Mouse (Mus musculus) myocyte (in vitro differentiated cells): Measurements from ENCODE around the gene Chst8. TPM values are rescaled to one million over a fixed set of nuclear protein-coding genes. Genes with fewer than 3 reads are reported as not detected.

Source experiments
- H3K27me3 ChIP-seq: one replicate; pipeline ENCODE4 v1.6.1; 2011; ENCODE audit not compliant: control insufficient read depth, insufficient read depth, insufficient read length
- H3K36me3 ChIP-seq: one replicate; pipeline ENCODE4 v1.6.1; 2011; ENCODE audit not compliant: control insufficient read depth, insufficient read depth
- H3K4me2 ChIP-seq: one replicate; pipeline ENCODE4 v1.6.1; 2011; ENCODE audit warnings: low read depth, control low read depth
- H3K4me3 ChIP-seq: one replicate; pipeline ENCODE4 v1.5.1; 2011; ENCODE audit warnings: mild to moderate bottlenecking, control low read depth, moderate library complexity
- H3K79me2 ChIP-seq: one replicate; pipeline ENCODE4 v1.6.1; 2011; ENCODE audit not compliant: control insufficient read depth, insufficient read depth
- H3ac ChIP-seq: one replicate; pipeline ENCODE4 v1.6.1; 2011; ENCODE audit not compliant: control insufficient read depth, insufficient read length
- CEBPB ChIP-seq: IDR thresholded peaks from 2 replicates; pipeline ENCODE4 v1.6.1; 2011; ENCODE audit warnings: mild to moderate bottlenecking, moderate library complexity; ENCODE audit not compliant: poor library complexity, insufficient read depth, severe bottlenecking
- E2F4 ChIP-seq: IDR thresholded peaks from one replicate; pipeline ENCODE4 v1.6.1; 2011; ENCODE audit warnings: mild to moderate bottlenecking, control low read depth, moderate library complexity; ENCODE audit not compliant: insufficient read depth
- MAX ChIP-seq: IDR thresholded peaks from one replicate; pipeline ENCODE4 v1.6.1; 2011; ENCODE audit warnings: low read depth, mild to moderate bottlenecking, control low read depth
- MYOD1 ChIP-seq, 3 experiments: IDR thresholded peaks; one replicate each; pipeline ENCODE4 v1.6.1; 2011; ENCODE audit warnings: control low read depth in 2 of 3, low read depth in 2 of 3, mild to moderate bottlenecking in 2 of 3, moderate library complexity in 1 of 3; ENCODE audit not compliant: insufficient read length in 2 of 3, control insufficient read depth in 1 of 3
- MYOG ChIP-seq, 3 experiments: IDR thresholded peaks; one replicate each; pipeline ENCODE4 v1.6.1; 2011; ENCODE audit warnings: control low read depth in 2 of 3, low read depth in 2 of 3, mild to moderate bottlenecking in 2 of 3; ENCODE audit not compliant: insufficient read length in 2 of 3, control insufficient read depth in 1 of 3, insufficient read depth in 1 of 3
- POLR2A ChIP-seq: IDR thresholded peaks from one replicate; pipeline ENCODE4 v1.6.1; 2011; ENCODE audit warnings: low read depth, mild to moderate bottlenecking, control low read depth, moderate library complexity; ENCODE audit not compliant: insufficient read length
- POLR2AphosphoS2 ChIP-seq: IDR thresholded peaks from one replicate; pipeline ENCODE4 v1.6.1; 2011; ENCODE audit warnings: low read depth, control low read depth; ENCODE audit not compliant: insufficient read length
- REST ChIP-seq: IDR thresholded peaks from one replicate; pipeline ENCODE4 v1.6.1; 2011; ENCODE audit warnings: mild to moderate bottlenecking, control low read depth, moderate library complexity; ENCODE audit not compliant: insufficient read depth, insufficient read length
- SRF ChIP-seq: IDR thresholded peaks from one replicate; pipeline ENCODE4 v1.6.1; 2011; ENCODE audit warnings: low read depth; ENCODE audit not compliant: control insufficient read depth, insufficient read length
- TCF12 ChIP-seq: IDR thresholded peaks from one replicate; pipeline ENCODE4 v1.6.1; 2011; ENCODE audit warnings: mild to moderate bottlenecking, control low read depth; ENCODE audit not compliant: poor library complexity, insufficient read depth, severe bottlenecking
- TCF3 ChIP-seq: IDR thresholded peaks from one replicate; pipeline ENCODE4 v1.6.1; 2011; ENCODE audit warnings: low read depth, control low read depth; ENCODE audit not compliant: insufficient read length
- USF1 ChIP-seq: IDR thresholded peaks from one replicate; pipeline ENCODE4 v1.6.1; 2011; ENCODE audit warnings: low read depth, mild to moderate bottlenecking, control low read depth, moderate library complexity
- polyA plus RNA-seq: library from polyadenylated mRNA; unstranded; fragments of >200 nt; fragmentation: generic; extraction: Trizol; gene quantifications from one replicate; pipeline ENCODE4 v1.2.1, GENCODE M21; 2012; ENCODE audit warnings: missing spikeins

The Chst8 gene
- polyA plus RNA-seq, 1 experiment: not detected

DNA sequence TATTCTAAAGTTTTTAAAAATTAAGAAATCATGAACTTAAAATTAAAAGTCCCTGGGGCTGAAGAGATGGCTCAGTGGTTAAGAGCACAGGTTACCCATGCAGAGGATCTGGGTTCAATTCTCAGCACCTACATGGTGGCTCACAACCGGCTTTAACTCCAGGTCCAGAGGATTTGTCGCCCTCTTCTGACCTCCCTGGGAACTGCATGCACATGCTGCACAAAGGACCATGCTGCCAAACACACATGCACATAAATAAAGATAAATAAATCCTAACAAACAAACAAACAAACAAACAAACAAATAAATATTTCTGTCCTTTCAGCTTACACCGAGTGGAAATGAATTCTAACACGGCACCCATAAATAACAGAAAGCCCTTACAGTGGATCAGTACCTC lies 55.0 kb downstream of the Chst8 start:
- Histone ChIP-seq H3K4me2 (no peak overlapping the region), H3K27me3 (peaks cover 12% of the 10 kb centered on the region), H3K36me3 (no peaks in the 10 kb centered on the region), H3K79me2 (no peaks in the 10 kb centered on the region), H3ac (no peak overlapping the region), H3K4me3 (no peak overlapping the region)
- no peak for TF ChIP-seq TCF3
- no peak for TF ChIP-seq POLR2AphosphoS2

DNA sequence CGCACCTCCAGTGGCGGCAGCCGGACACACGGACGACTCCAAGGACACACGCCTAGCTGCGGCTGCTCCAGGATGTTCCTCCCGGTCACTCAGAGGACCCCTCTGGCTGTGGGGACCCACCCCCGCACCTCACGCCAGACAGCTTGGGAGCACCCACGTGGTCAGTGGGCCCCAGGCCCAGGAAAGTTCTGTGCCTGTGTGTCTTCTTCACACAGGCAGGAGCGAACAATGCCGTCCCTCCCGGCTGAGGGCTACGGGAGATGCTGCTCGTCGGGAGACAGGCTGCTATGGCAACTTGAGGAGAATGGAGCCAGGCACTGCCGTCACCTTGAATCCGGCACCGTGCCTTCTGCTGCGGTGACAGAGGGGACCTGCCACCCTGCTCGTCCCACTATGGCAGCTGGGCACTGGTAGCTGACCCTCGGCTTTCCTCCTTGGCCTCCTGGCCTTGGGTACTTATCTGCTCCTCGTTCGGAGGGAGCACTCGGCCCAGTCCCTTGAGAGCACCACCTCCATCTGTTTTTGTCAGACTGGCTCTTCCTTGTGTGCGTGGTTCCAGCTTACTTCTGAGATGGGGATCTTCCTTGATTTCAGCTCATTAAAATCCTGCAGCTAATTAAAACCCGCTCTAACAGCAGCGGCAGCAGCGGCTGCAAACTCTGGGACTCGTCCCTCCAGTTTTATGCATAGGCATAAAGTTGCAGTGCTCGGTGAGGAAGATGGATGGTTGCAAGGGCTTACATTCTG lies 59.2 kb downstream of the Chst8 start:
- Histone ChIP-seq H3K79me2 (no peaks in the 10 kb centered on the region), H3K36me3 (no peaks in the 10 kb centered on the region), H3K4me3 (no peak overlapping the region), H3ac (no peak overlapping the region), H3K27me3 (peaks cover 12% of the 10 kb centered on the region), H3K4me2 (no peak overlapping the region)
- TF ChIP-seq E2F4 (no peak), TCF12 (no peak), USF1 (no peak)

DNA sequence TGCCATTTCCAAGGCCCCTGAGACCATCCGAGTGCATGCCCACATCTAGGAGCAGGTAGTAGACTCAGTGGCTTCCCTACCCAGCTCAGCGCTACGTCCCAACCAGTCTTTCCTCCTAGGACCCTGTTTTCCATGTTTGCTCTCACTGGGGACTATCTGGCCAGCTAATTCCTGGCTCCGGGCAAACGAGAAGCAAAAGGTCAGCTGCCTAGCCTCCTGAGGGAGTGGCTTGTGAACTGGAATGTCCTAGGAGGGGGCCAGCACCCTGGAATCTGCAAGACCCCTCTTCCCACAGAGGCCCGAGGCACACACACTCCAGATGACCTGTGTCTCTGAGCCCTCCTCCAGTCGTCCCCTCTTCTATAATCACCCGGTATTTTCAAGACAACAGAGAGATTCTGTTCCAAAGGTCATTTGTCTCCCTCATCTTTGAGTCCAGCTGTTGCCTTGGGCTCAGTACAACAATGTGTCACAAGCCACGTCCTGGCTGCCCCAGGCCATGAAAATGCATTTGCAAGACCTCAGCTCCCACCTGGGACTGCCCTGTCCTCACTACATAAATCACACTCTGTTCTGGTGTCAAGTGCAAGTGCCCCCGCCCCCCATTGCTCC lies 60.3 kb downstream of the Chst8 start:
- no peak overlapping the region for H3K4me3 ChIP-seq
- H3K36me3 ChIP-seq: no peaks in the 10 kb centered on the region
- TF ChIP-seq MYOD1 (IDR thresholded peaks at IDR 0.05; ENCODE audit: control insufficient read depth in 1 of 3, insufficient read length in 2 of 3, low read depth in 2 of 3): peak in 1 of 3 experiments; percentile 18
- no peak for TF ChIP-seq SRF
- TF ChIP-seq MAX: no peak
- TF ChIP-seq MYOG (IDR thresholded peaks at IDR 0.05; ENCODE audit: control insufficient read depth in 1 of 3, insufficient read depth in 1 of 3, insufficient read length in 2 of 3, low read depth in 2 of 3): peak in 1 of 3 experiments; percentile 44
- H3K4me2 ChIP-seq: no peak overlapping the region
- H3K79me2 ChIP-seq: no peaks in the 10 kb centered on the region
- H3ac ChIP-seq: no peak overlapping the region
- peaks cover 12% of the 10 kb centered on the region for H3K27me3 ChIP-seq

DNA sequence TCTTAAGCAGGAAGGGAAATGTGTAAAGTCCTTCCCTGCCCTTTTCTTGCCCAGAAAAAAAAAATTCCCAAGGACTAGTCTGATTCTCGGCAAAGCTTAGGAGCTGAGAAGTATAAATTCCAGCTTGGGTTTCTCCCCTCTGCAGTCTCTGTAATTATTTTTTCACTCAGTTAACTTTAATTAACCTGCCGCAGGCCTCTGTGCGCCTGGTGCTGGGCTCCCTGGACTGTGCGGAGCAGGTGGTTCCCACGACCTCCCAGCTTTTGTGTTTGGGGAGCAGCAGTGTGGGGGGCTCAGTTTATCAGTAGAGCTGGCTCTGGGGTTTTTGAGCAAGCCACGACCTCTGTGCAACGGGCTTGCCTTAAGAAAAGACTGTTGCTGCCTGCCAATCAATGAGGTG lies 62.2 kb downstream of the Chst8 start:
- Histone ChIP-seq H3K79me2 (no peaks in the 10 kb centered on the region), H3K27me3 (peaks cover 9% of the 10 kb centered on the region), H3ac (no peak overlapping the region), H3K4me2 (no peak overlapping the region), H3K36me3 (no peaks in the 10 kb centered on the region), H3K4me3 (no peak overlapping the region)
- no peak for TF ChIP-seq TCF3
- no peak for TF ChIP-seq E2F4
- TF ChIP-seq POLR2A: no peak
- no peak for TF ChIP-seq TCF12
- TF ChIP-seq CEBPB: no peak

DNA sequence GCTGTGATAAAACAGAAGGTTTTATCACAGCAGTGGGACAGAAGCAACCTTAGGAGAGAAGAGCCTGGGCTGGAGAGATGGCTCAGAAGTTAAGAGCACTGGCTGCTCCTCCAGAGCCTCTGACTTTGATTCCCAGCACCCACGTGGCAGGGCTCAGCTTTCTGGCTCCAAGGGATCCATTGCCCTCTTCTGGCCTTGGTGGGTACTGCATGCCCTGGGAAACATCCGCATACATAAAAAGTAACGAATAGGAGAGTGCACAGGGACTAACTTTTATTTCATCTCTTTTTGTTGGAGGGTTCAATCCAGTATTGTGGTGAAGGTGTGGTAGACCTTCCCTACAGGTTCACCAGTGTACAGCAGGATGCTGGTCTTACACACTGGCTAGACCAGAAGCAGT lies 62.8 kb downstream of the Chst8 start:
- TF ChIP-seq MAX: no peak
- TF ChIP-seq SRF: no peak
- TF ChIP-seq TCF3: no peak
- TF ChIP-seq USF1: no peak
- TF ChIP-seq REST: no peak
- TF ChIP-seq E2F4: no peak
- no peak for TF ChIP-seq POLR2AphosphoS2
- no peak for TF ChIP-seq TCF12
- no peak for TF ChIP-seq CEBPB
- no peak for TF ChIP-seq POLR2A
- TF ChIP-seq MYOG (IDR thresholded peaks at IDR 0.05; ENCODE audit: control insufficient read depth in 1 of 3, insufficient read depth in 1 of 3, insufficient read length in 2 of 3, low read depth in 2 of 3): no peak
- no peak for TF ChIP-seq MYOD1 (IDR thresholded peaks at IDR 0.05; ENCODE audit: control insufficient read depth in 1 of 3, insufficient read length in 2 of 3, low read depth in 2 of 3)
- no peak overlapping the region for H3ac ChIP-seq
- H3K27me3 ChIP-seq: peaks cover 9% of the 10 kb centered on the region
- no peak overlapping the region for H3K4me3 ChIP-seq
- H3K79me2 ChIP-seq: no peaks in the 10 kb centered on the region
- H3K36me3 ChIP-seq: no peaks in the 10 kb centered on the region
- no peak overlapping the region for H3K4me2 ChIP-seq

DNA sequence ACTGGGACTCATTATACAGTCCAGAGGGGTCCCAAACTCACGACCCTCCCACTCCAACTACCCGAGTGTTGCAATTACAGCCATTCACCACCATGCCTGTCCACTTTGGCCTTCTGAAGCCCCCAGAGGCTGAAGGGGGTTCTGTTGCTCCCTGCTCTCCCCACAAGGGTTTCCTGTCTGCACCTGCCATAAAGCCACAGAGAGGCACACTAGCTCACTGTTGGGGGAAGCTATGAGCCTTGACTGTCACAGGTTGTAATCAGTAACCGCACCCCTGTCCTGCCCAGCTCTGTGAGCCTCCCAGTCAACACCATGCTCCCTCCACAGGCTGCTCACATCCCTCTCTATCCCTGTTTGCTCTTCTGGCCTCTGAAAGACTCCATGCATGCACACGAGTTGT lies 64.0 kb downstream of the Chst8 start:
- Histone ChIP-seq H3K27me3 (peaks cover 6% of the 10 kb centered on the region), H3ac (no peak overlapping the region), H3K4me3 (no peak overlapping the region), H3K79me2 (no peaks in the 10 kb centered on the region), H3K4me2 (no peak overlapping the region), H3K36me3 (no peaks in the 10 kb centered on the region)
- TF ChIP-seq MYOG (IDR thresholded peaks at IDR 0.05; ENCODE audit: control insufficient read depth in 1 of 3, insufficient read depth in 1 of 3, insufficient read length in 2 of 3, low read depth in 2 of 3) (no peak), E2F4 (no peak), REST (no peak), TCF3 (no peak), MAX (no peak), SRF (no peak), USF1 (no peak), CEBPB (no peak), TCF12 (no peak), POLR2A (no peak)
